Mouse (Mus musculus) limb, embryonic 12.5 days (tissue): ENCODE data around the gene Repin1. TPM values are rescaled to one million over a fixed set of nuclear protein-coding genes. Genes with fewer than 3 reads are reported as not detected.
A peak's percentile ranks its signal among the peaks of the same experiment; 100 is the strongest.
"Not testable (repeated sequence)": the region's sequence is repeated elsewhere in the genome, so short reads cannot be mapped to it uniquely, and the experiment has no call there.

Experiments used
- ATAC-seq: fragments of 200-750 bp; cut with Nextera tagmentation; 2 replicates; pipeline ENCODE4 v1.8.0; 2017; ENCODE audit warnings: low read depth, moderate TSS enrichment; ENCODE audit not compliant: insufficient number of reproducible peaks, insufficient read depth, low FRiP score, low TSS enrichment
- H3K27ac ChIP-seq: fragments of 300-500 bp; sonication (generic); 2 replicates; pipeline ENCODE4 v1.5.1; 2016; ENCODE audit warnings: mild to moderate bottlenecking, moderate library complexity
- H3K27me3 ChIP-seq: fragments of 300-500 bp; sonication (generic); 2 replicates; pipeline ENCODE4 v1.6.1; 2016; ENCODE audit warnings: mild to moderate bottlenecking, moderate library complexity
- H3K36me3 ChIP-seq: fragments of 300-500 bp; sonication (generic); 2 replicates; pipeline ENCODE4 v1.6.1; 2016; ENCODE audit warnings: mild to moderate bottlenecking, moderate library complexity
- H3K4me1 ChIP-seq: fragments of 300-500 bp; sonication (generic); replicated peaks from 2 replicates; pipeline ENCODE4 v1.6.1; 2016
- H3K4me2 ChIP-seq: fragments of 300-500 bp; sonication (generic); 2 replicates; pipeline ENCODE4 v1.6.1; 2016; ENCODE audit warnings: mild to moderate bottlenecking, moderate library complexity
- H3K4me3 ChIP-seq: fragments of 300-500 bp; sonication (generic); replicated peaks from 2 replicates; pipeline ENCODE4 v1.5.1; 2016; ENCODE audit warnings: mild to moderate bottlenecking
- H3K9ac ChIP-seq: fragments of 300-500 bp; sonication (generic); replicated peaks from 2 replicates; pipeline ENCODE4 v1.6.1; 2016; ENCODE audit warnings: mild to moderate bottlenecking, moderate library complexity
- H3K9me3 ChIP-seq: fragments of 300-500 bp; sonication (generic); 2 replicates; pipeline ENCODE4 v1.6.1; 2016; ENCODE audit warnings: mild to moderate bottlenecking, moderate library complexity
- whole genome bisulfite sequencing: fragments of 180-500 bp; shearing (Covaris S2); methylation state at CpG from one replicate; pipeline ENCODE4 v1.1.7; 2016; 5-methylcytosine and 5-hydroxymethylcytosine counted together
- polyA plus RNA-seq: library from polyadenylated mRNA; unstranded; fragments of >200 nt; fragmentation: Nextera tagmentation; extraction: Ambion mirVana; gene quantifications from 2 replicates; pipeline ENCODE4 v1.2.1, GENCODE M21; 2016

Repin1 gene
- polyA plus RNA-seq, 1 experiment from 2014 or later = 43.2 TPM

DNA sequence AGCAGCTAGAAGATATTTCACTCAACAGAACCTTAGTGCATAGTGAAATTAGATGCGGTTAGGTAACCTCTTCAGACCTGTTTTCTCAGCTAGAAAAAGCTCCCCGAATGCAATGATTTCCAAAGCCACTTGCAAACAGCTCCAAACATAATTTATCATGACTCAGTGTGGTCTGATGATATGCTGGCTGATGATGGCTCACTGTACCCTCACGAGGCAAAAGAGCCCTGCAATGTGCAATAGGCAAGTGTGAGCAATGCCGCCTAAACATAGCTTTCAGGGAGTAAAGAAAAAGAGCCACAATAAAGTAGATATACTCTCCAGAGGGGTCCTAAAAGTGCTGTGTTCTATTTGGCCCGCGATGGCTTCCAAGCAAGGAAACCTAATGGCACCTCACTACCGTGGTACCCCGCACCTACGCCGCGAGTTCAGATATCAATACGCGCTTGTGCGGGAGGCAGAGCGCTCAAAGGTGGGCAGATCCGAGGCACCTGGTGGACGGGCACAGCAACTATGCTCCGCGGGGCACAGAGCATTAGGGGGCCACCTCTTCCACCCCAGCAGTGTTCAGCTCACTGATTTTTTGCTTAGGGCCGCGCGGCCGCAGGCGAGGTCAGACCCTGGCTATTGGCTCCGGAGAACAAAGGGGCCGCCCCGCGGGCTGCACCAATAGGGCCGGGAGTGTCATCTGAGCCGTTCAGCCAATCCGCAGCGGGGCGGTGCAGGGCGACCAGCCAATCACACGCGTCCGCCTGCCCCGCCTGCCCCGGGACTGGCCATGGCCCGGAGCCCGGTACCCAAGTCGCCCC lies 7.8 kb downstream of the Repin1 start, which contains the start of gene Zfp775:
TSS of gene Zfp775 (plus strand) at position 793 of the 809 bp plus-strand sequence.
- Histone ChIP-seq H3K36me3 (peaks cover 38% of the 10 kb centered on the region), H3K4me3 (peak within 1 kb of the TSS; percentile 66), H3K27me3 (no peaks in the 10 kb centered on the region), H3K9me3 (peaks cover 20% of the 10 kb centered on the region), H3K9ac (peak within 1 kb of the TSS; percentile 83), H3K4me1 (peaks cover 15% of the 10 kb centered on the region; the same call in 1 of the 2 replicates), H3K27ac (peak within 1 kb of the TSS; percentile 79), H3K4me2 (peak within 1 kb of the TSS; percentile 84)
- peak; percentile 99 for ATAC-seq
- 4% methylated on average over 42 of the region's 42 CpGs for WGBS

DNA sequence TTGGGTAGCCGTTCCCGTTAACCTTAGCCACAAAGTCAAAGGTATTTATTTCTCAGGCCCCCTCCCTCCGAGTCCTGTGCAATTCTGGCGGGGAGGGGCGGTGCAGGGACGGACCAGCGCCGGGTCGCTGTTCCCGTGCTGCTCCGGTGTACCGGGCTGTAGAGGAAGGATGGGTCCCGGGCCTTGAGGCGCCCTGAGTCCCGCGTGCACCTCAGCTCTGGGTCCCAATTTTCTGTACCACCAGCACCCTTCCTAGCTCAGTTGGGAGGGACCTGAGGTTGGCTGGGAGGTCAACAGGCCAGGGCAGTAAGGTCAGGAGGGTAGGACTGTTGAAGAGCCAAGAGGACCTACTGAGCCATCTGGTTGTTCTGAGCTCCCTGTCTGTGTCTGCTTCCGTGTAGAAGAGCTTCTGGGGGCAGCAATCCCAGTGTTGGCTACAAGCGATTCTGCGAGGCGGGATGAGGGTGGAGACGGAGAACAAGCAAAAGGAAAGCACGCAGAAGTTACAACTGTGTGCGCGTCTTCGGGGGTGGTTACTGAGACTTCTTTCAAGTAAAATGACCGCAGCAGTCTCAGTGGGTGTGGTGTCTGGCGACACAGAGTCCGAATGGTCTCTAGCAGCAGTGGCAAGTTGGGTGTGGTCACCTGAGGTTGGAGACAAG lies 8.5 kb downstream of the Repin1 start:
- peak; percentile 78 for ATAC-seq
- peak overlapping the region; percentile 66 for H3K4me3 ChIP-seq
- peaks cover 31% of the 10 kb centered on the region for H3K36me3 ChIP-seq
- peak overlapping the region; percentile 79 for H3K27ac ChIP-seq
- H3K27me3 ChIP-seq = no peaks in the 10 kb centered on the region
- WGBS = under 1% methylated on average over 28 of the region's 28 CpGs
- peaks cover 15% of the 10 kb centered on the region; the same call in 1 of the 2 replicates for H3K4me1 ChIP-seq
- H3K9me3 ChIP-seq = peaks cover 13% of the 10 kb centered on the region
- peak overlapping the region; percentile 84 for H3K4me2 ChIP-seq
- peak overlapping the region; percentile 83 for H3K9ac ChIP-seq

DNA sequence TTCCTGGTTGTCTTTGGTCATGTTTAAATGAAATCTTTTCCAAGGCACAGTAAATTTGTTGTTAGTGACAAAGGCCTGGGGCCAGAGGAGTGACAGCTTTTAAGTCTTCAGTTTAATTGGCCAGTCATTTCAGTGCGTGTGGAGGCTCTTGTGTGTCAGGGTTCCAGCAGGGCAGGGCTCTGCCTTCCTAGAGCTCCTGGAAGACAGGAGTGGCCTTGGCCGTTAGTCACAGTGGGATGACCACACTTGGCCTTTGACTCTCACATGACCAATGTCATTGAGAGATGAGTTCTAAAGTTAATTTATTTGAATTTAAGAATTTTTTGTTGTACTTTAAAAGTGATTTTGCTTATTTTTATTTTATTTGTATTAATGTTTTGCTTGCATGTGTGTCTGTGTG lies 14.4 kb downstream of the Repin1 start:
- ATAC-seq = no peak
- 72% methylated on average over 2 of the region's 2 CpGs for WGBS
- no peak overlapping the region for H3K9ac ChIP-seq
- no peak overlapping the region for H3K4me3 ChIP-seq
- no peaks in the 10 kb centered on the region for H3K9me3 ChIP-seq
- H3K36me3 ChIP-seq = peaks cover 3% of the 10 kb centered on the region; the same call in 1 of the 2 replicates
- H3K4me1 ChIP-seq = no peaks in the 10 kb centered on the region
- no peak overlapping the region for H3K4me2 ChIP-seq
- H3K27me3 ChIP-seq = no peaks in the 10 kb centered on the region
- no peak overlapping the region for H3K27ac ChIP-seq

DNA sequence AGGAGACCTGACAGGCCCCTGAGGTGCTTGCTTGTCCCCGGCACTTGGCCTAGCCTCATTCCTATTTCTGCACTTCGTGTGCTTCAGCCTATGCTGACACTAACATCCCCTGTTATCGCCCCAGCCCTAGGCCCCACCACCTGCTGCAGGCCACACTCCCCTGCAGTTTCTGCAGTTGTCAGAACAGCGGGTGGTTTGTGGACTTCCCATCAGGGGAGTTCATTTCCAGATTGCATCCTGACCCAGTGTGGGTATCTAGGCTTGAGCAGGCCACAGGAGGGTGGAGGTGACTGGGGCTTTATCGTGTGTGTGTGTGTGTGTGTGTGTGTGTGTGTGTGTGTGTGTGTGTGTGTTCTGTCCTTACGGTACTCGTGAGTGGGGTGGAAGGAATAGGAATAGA lies 15.8 kb downstream of the Repin1 start:
- no peak for ATAC-seq
- no peak overlapping the region for H3K9ac ChIP-seq
- no peak overlapping the region for H3K4me2 ChIP-seq
- H3K4me3 ChIP-seq = no peak overlapping the region
- H3K27ac ChIP-seq = no peak overlapping the region
- H3K27me3 ChIP-seq = no peaks in the 10 kb centered on the region
- peaks cover 17% of the 10 kb centered on the region for H3K36me3 ChIP-seq
- no peaks in the 10 kb centered on the region for H3K9me3 ChIP-seq
- no peaks in the 10 kb centered on the region for H3K4me1 ChIP-seq
- 73% methylated on average over 7 of the region's 7 CpGs for WGBS

DNA sequence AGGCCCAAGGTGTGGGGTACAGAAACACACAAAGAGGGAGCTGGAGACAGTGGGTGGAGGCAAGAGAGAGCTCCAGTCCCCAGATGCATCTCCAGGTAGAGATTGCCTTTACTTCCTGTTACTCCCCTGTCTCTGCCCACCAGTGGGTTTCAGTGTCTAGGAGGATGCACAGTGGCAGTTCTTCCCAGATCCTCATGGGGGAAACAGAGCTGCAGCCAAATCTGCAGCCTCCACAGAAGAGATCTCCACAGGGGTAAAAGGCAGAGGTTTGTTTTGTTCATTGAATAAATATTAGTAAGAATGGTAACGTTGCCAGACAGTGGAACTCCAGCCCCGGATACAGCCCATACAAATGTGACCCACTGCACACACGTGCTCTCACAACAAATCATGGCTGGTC lies 17.0 kb downstream of the Repin1 start:
- Histone ChIP-seq H3K9ac (no peak overlapping the region), H3K27me3 (no peaks in the 10 kb centered on the region), H3K4me2 (no peak overlapping the region), H3K4me3 (no peak overlapping the region), H3K9me3 (no peaks in the 10 kb centered on the region), H3K36me3 (peaks cover 26% of the 10 kb centered on the region), H3K27ac (no peak overlapping the region), H3K4me1 (no peaks in the 10 kb centered on the region)
- ATAC-seq = no peak
- 87% methylated on average over 3 of the region's 3 CpGs for WGBS

DNA sequence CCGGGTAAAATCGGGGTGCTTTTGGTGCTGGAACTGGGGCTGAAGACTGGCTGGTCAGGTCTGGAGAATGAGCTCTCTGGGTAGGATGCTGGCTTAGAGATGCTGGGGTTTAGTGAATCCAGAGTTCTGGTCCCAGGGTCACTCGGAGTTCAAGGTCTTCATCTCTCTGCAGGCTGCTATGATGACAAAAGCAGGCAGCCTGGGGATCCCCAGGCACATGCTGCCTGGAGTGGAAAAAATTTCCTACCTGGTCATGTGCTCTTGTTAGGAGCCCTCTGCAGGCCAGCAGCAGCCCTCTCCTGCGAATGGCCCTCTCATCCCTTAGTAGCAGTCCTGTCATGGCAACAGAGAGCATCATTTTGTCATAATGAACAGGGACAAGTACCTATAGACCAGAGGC lies 19.8 kb downstream of the Repin1 start:
- Histone ChIP-seq H3K4me3 (no peak overlapping the region), H3K27ac (no peak overlapping the region)
- WGBS = 79% methylated on average over 4 of the region's 4 CpGs

DNA sequence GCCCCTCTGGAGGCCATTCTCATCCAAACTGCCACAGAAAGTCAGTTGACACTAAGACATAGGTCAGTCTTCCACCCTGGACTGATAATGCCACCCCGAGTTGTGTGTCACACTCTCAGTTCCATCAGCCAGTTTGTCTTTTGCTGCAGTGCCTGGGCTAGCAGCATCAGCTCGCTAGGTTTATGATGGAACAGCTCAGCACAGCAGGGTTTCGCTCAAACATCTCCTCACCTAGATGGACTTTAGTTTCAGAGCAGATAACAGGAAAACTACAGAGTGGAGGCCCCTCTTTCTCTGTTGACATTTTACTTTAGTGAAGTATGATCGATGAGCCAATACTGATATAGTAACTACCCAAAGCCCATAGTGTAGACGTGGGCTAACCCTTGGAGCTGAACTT lies 21.1 kb downstream of the Repin1 start:
- Histone ChIP-seq H3K4me3 (no peak overlapping the region), H3K27me3 (no peaks in the 10 kb centered on the region), H3K36me3 (peaks cover 42% of the 10 kb centered on the region), H3K27ac (no peak overlapping the region), H3K9ac (no peak overlapping the region), H3K4me1 (no peaks in the 10 kb centered on the region), H3K4me2 (no peak overlapping the region), H3K9me3 (no peaks in the 10 kb centered on the region)
- no peak for ATAC-seq
- 90% methylated on average over 5 of the region's 5 CpGs for WGBS

More for the DNA sequence above, 19.8 kb downstream of the Repin1 start:
- no peak for ATAC-seq
- Histone ChIP-seq H3K9me3 (no peaks in the 10 kb centered on the region), H3K4me2 (no peak overlapping the region), H3K36me3 (peaks cover 33% of the 10 kb centered on the region), H3K9ac (no peak overlapping the region), H3K4me1 (no peaks in the 10 kb centered on the region), H3K27me3 (no peaks in the 10 kb centered on the region)

DNA sequence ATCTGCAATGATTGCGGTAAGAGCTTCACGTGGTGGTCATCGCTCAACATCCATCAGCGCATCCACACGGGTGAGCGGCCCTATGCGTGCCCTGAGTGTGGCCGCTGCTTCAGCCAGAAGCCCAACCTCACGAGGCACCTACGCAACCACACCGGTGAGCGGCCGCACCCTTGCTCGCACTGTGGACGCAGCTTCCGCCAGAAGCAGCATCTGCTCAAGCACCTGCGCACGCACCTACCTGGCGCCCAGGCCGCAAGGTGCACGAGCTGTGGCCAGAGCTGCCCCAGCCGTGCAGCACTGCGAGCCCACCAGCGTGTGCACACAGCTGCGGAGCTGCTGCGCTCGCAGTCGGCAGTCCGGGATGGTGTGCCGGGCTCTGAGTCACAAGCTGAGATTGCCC lies 26.3 kb downstream of the Repin1 start:
- no peak overlapping the region for H3K9ac ChIP-seq
- no peak overlapping the region for H3K4me3 ChIP-seq
- H3K27me3 ChIP-seq = peaks cover 2% of the 10 kb centered on the region; the same call in 1 of the 2 replicates
- peaks cover 42% of the 10 kb centered on the region for H3K36me3 ChIP-seq
- WGBS = 93% methylated on average over 30 of the region's 30 CpGs
- no peaks in the 10 kb centered on the region for H3K9me3 ChIP-seq
- H3K27ac ChIP-seq = no peak overlapping the region
- no peaks in the 10 kb centered on the region for H3K4me1 ChIP-seq
- ATAC-seq = no peak
- H3K4me2 ChIP-seq = no peak overlapping the region

DNA sequence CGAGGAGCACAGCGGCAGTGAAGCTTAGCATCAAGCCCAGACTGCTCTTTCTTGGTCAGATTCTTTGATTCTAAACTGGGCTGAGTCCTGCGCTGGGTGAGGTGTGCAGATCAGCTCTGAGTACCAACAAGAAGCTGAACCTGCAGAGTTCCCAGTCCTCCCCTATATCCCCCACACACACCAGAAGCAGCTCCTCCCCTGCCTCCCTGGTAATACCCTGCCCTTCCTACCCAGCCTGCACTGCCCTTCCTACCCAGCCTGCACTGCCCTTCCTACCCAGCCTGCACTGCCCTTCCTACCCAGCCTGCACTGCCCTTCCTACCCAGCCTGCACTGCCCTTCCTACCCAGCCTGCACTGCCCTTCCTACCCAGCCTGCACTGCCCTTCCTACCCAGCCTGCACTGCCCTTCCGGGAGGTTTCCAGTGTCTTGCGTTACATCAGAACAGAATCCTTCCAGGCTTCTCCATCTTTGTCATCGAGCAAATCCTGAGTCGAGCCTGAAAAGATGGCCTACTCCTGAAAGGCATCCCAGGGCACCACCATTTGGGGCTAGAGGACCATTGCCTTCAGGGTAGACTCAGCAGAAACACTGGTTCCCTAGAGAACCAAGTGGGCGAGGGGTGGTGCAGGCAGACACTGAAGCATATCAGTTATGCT lies 28.6 kb downstream of the Repin1 start:
- H3K4me2 ChIP-seq, ATAC-seq, H3K9ac ChIP-seq, H3K4me3 ChIP-seq, H3K27ac ChIP-seq, H3K9me3 ChIP-seq: not testable (repeated sequence)
- Histone ChIP-seq H3K4me1 (peaks cover 10% of the 10 kb centered on the region; the same call in 1 of the 2 replicates), H3K27me3 (peaks cover 23% of the 10 kb centered on the region), H3K36me3 (peaks cover 34% of the 10 kb centered on the region)
- WGBS = 87% methylated on average over 8 of the region's 8 CpGs

DNA sequence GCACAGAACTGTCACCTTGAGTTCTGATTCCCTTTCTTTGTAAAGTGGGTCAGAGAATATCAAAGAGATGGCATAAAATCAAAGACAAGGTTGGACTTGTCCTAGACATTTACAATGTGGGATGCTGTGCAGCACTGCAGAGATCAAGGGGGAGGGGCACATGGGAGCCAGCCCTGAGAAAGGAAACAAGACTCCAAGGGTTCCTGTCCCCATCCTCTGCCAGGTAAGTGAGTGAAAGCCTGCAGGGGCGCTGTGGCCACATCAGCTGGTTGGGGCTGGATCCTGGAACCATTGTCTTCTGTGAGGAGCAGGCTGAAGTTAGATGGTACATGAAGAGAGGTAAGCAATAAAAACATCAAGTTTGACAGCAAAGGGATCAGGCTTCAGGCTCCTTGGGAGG lies 29.8 kb downstream of the Repin1 start:
- no peak overlapping the region for H3K4me3 ChIP-seq
- peaks cover 13% of the 10 kb centered on the region; the same call in 1 of the 2 replicates for H3K4me1 ChIP-seq
- no peaks in the 10 kb centered on the region for H3K9me3 ChIP-seq
- H3K27ac ChIP-seq = no peak overlapping the region
- peaks cover 34% of the 10 kb centered on the region for H3K27me3 ChIP-seq
- WGBS = 22% methylated on average over 1 of the region's 1 CpGs
- ATAC-seq = no peak
- no peak overlapping the region for H3K4me2 ChIP-seq
- no peak overlapping the region for H3K9ac ChIP-seq
- H3K36me3 ChIP-seq = peaks cover 31% of the 10 kb centered on the region

DNA sequence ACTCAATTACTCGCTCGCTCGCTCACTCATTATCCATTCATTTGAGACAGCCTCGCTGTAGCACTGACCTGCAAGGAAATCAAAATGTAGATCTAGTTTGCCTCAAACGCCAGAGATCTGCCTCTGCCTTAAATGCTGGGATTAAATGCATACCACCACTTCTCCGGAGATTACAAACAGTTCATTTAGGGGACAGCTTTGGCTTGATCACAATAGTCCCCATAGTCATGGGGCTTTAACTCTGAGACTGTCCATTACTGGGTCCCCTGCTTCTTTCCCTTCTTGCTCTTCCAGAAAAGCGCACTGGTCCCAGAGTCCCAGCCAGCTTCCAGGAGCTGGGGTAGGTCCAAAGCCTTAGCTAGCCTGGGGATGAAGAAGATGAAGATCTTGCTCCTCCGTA lies 32.8 kb downstream of the Repin1 start, which contains the start of gene AI854703:
TSS of gene AI854703 (plus strand) at position 301 of the 400 bp plus-strand sequence.
- Histone ChIP-seq H3K27ac (no peak within 1 kb of the TSS), H3K4me2 (peak within 1 kb of the TSS; percentile 86), H3K9ac (peak within 1 kb of the TSS; percentile 60), H3K27me3 (peaks cover 64% of the 10 kb centered on the region), H3K4me1 (peaks cover 23% of the 10 kb centered on the region), H3K9me3 (no peaks in the 10 kb centered on the region), H3K36me3 (peaks cover 5% of the 10 kb centered on the region; the same call in 1 of the 2 replicates), H3K4me3 (peak within 1 kb of the TSS; percentile 49)
- ATAC-seq = no peak
- WGBS = 37% methylated on average over 8 of the region's 8 CpGs
